4 mouse cellular contexts compared by ENCODE assay signal in genomic region chr16:65646741-65647140, GRCm38 (mm10).
DNase-seq lines count a peak whose midpoint lies in the region; TF ChIP-seq lines count a peak whose summit lies in the region.
"Not testable (repeated sequence)": the region's sequence is repeated elsewhere in the genome, so short reads cannot be mapped to it uniquely, and the experiment has no call there.

No protein-coding gene starts in this region.

- not testable (repeated sequence) for H3K27me3 ChIP-seq in ES-Bruce4 (ENCODE audit: control insufficient read depth, insufficient read depth, low read length, poor library complexity, severe bottlenecking)

- TF ChIP-seq POLR2A in ES-Bruce4 (IDR thresholded peaks at IDR 0.05; ENCODE audit: insufficient read depth, low read length): not testable (repeated sequence)

- H3K36me3 ChIP-seq in ES-Bruce4 (ENCODE audit: control insufficient read depth, insufficient read depth, low read length, poor library complexity, severe bottlenecking); ES-E14 (ENCODE audit: control insufficient read depth, insufficient read depth, low read length, poor library complexity, severe bottlenecking): not testable (repeated sequence)

- not testable (repeated sequence) for DNase-seq in ES-E14 (ENCODE audit: low read depth, low spot score)
- DNase-seq in R1 (ENCODE audit: low read depth, low spot score): peak; percentile 55
- DNase-seq in ZHBTc4 (ENCODE audit: low read depth, low spot score): peak; percentile 85

- H3K4me1 ChIP-seq in ES-Bruce4 (ENCODE audit: control insufficient read depth, insufficient read depth, low read length); ES-E14 (ENCODE audit: control insufficient read depth in 2 of 2, insufficient read depth in 2 of 2, low read length in 2 of 2, poor library complexity in 1 of 2): not testable (repeated sequence)

- TF ChIP-seq EP300 in ES-Bruce4 (IDR thresholded peaks at IDR 0.05; ENCODE audit: insufficient read depth, low read depth, low read length): not testable (repeated sequence)

- in situ Hi-C loops in ES-E14 (cut with MboI; ENCODE audit: low sequenced_read_pairs in 2 of 2, unreplicated experiment in 2 of 2): loop anchor here in 1 of 2 experiments (25.0 kb wide), 1 partner anchor 366 kb away; no protein-coding TSS in a partner anchor

- not testable (repeated sequence) for H3K9me3 ChIP-seq in ES-Bruce4 (replicated peaks; ENCODE audit: control insufficient read depth, insufficient read depth, low read length, poor library complexity, severe bottlenecking); ES-E14 (ENCODE audit: control insufficient read depth, insufficient read depth, low read depth, low read length)

- H3K27ac ChIP-seq in ES-Bruce4 (ENCODE audit: insufficient read depth, low read length): peak overlapping the region; percentile 45
- H3K27ac ChIP-seq in ES-E14 (ENCODE audit: insufficient read depth, low read depth, low read length, poor library complexity, severe bottlenecking): peak overlapping the region; percentile 66; the same call in 1 of the 2 replicates

- not testable (repeated sequence) for TF ChIP-seq CTCF in ES-Bruce4 (IDR thresholded peaks at IDR 0.05; ENCODE audit: low read depth, low read length)

- H3K4me3 ChIP-seq in ES-Bruce4 (ENCODE audit: low read depth, low read length); ES-E14 (ENCODE audit: insufficient read depth in 1 of 2, low read depth in 1 of 2, low read length in 2 of 2, poor library complexity in 1 of 2, severe bottlenecking in 1 of 2): not testable (repeated sequence)

- H3K9ac ChIP-seq in ES-Bruce4 (ENCODE audit: low read depth, poor library complexity, severe bottlenecking); ES-E14 (ENCODE audit: insufficient read depth, low read depth, low read length, poor library complexity, severe bottlenecking): not testable (repeated sequence)
